Mouse (Mus musculus): ENCODE measurements at regions not wholly inside any gene's neighbourhood (a gene's known extent, or its start where the extent isn't known, plus 50 kb on each side); places are given as distances from the start of the nearest gene placed in this dataset.

GRCm38 (mm10) chr9:30140188-30140587 is 177.2 kb upstream of the Ntm start:
- TF ChIP-seq CTCF (IDR thresholded peaks at IDR 0.05; ENCODE audit: low read depth, low read length): no peak
- TF ChIP-seq EP300 (IDR thresholded peaks at IDR 0.05; ENCODE audit: insufficient read depth, low read depth, low read length): no peak

All from ES-Bruce4 (cell line).